Mouse (Mus musculus) thymus, adult 2 months (tissue): ENCODE results near the gene Gm49318.

Source experiments
- CTCF ChIP-seq: fragments of 200-500 bp; IDR thresholded peaks from 2 replicates; pipeline ENCODE4 v1.5.1; 2012; ENCODE audit warnings: mild to moderate bottlenecking, control low read depth, low read length, moderate library complexity, borderline replicate concordance; ENCODE audit not compliant: control insufficient read depth, poor library complexity, insufficient read depth; ENCODE audit errors: extremely low read depth
- POLR2A ChIP-seq: fragments of 200-500 bp; IDR thresholded peaks from 2 replicates; pipeline ENCODE4 v1.6.1; 2012; ENCODE audit warnings: mild to moderate bottlenecking, low read length, control low read depth, moderate library complexity; ENCODE audit not compliant: control insufficient read depth, poor library complexity, insufficient read depth; ENCODE audit errors: extremely low read depth

DNA sequence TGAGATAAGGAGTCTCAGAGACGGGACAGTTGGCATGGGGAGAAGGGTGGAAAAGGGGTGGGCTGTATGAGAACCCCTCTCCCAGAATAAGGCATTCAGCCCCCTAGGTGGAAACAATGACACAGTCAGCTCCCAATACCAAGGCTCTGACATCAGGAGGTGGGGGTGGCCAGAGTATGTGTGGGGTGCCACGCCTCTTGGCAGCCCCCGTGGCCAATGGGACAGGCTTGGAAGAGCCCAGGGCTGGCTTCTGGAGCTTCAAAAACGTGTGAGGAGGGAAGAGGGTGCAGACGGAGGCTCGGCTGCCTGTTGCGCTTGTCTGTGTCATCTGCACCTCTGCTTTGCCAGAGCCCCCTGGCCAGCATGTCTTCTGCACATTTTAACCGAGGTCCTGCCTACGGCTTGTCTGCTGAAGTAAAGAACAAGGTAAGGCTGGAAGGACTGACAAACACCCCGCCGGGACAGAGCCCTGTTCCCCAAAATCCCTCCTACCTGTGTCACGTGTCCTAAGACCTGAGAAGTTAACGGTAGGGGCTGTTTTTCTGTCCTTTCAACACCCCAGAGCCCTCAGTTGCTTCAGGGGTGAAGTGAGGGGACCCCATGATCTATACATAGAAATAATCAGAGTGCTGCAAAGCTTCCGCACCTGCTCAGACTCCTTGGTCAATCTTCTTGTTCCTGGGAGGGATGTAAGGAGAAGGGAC is 28.1 kb upstream of the Gm49318 start, which contains the start of gene Cnn1:
- TF ChIP-seq CTCF (no peak), POLR2A (no peak)
